Mouse (Mus musculus) C2C12 (cell line): Measurements from ENCODE around the gene Catsperb.
"Not testable (repeated sequence)": the region's sequence is repeated elsewhere in the genome, so short reads cannot be mapped to it uniquely, and the experiment has no call there.

Experiments used
- CTCF ChIP-seq: IDR thresholded peaks from one replicate; pipeline ENCODE4 v1.5.1; 2011; ENCODE audit not compliant: control insufficient read depth, insufficient read depth, insufficient read length
- FOSL1 ChIP-seq: IDR thresholded peaks from one replicate; pipeline ENCODE4 v1.8.0; 2011; ENCODE audit warnings: mild to moderate bottlenecking, low read length; ENCODE audit not compliant: poor library complexity, insufficient read depth, severe bottlenecking
- MAX ChIP-seq: IDR thresholded peaks from one replicate; pipeline ENCODE4 v1.6.1; 2011; ENCODE audit warnings: mild to moderate bottlenecking, control low read depth
- USF1 ChIP-seq: IDR thresholded peaks from one replicate; pipeline ENCODE4 v1.6.1; 2011; ENCODE audit warnings: low read depth, mild to moderate bottlenecking, control low read depth, moderate library complexity

DNA sequence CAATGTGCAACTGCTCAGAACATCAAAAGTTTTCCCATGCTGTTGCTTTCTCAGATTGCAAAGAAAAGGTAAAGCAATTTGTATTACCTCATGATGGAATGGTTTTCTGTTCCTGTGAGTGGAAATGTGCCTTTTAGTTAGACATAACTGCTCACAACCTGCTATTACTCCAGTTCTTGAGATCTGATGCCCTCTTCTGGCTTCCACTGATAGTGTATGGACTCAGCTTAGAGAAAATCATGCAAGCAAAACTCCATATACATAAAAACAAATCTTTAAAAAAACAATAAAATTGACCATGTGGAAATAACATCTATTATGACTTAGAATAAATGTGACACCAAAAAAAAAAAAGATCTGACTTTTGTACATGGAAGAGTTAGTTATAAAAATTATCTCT lies 202.2 kb downstream of the Catsperb start:
- TF ChIP-seq FOSL1, USF1, CTCF, MAX: not testable (repeated sequence)
